Mouse (Mus musculus): ENCODE data around the gene Gm5751. TPM values are rescaled to one million over a fixed set of nuclear protein-coding genes. Genes with fewer than 3 reads are reported as not detected.

Gm5751 gene
- polyA plus RNA-seq, 1 experiment from 2014 or later: not detected

DNA sequence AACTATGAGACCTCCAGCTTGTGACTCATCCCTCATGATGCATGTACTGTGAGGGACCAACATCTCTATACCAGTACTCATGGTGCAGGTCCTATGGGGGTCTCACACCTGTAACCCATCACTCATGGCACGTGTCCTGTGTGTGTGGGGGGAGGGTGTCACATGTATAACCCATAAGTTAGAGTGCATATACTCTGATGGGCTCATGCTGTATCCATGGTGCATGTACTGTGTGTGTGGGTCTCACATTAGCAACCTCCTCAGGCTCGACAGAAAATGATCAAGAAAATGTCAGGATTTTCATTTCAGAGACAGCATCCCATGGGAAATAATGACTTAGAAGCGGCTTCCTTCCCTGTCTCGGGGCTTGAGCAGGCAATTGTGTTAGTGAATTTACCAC is 47.0 kb downstream of the Gm5751 start:
- Histone ChIP-seq H3K4me2 (no peak overlapping the region), H3K27me3 (no peaks in the 10 kb centered on the region), H3K4me1 (replicated peaks) (no peaks in the 10 kb centered on the region), H3K4me3 (replicated peaks) (no peak overlapping the region), H3K36me3 (no peaks in the 10 kb centered on the region), H3K9me3 (replicated peaks) (no peaks in the 10 kb centered on the region), H3K27ac (no peak overlapping the region), H3K9ac (no peak overlapping the region)
- WGBS (ENCODE audit: insufficient replicate concordance): 51% methylated on average over 4 of the region's 4 CpGs
- DNase-seq: no peak
- ATAC-seq (ENCODE audit: low read depth): no peak

GRCm38 (mm10) chrX:8921813-8922607 is 48.0 kb downstream of the Gm5751 start:
- Histone ChIP-seq H3K4me1 (replicated peaks) (no peaks in the 10 kb centered on the region), H3K4me3 (replicated peaks) (no peak overlapping the region), H3K36me3 (no peaks in the 10 kb centered on the region), H3K9ac (no peak overlapping the region), H3K4me2 (no peak overlapping the region), H3K27me3 (no peaks in the 10 kb centered on the region), H3K9me3 (replicated peaks) (no peaks in the 10 kb centered on the region), H3K27ac (no peak overlapping the region)
- no peak for ATAC-seq (ENCODE audit: low read depth)
- no peak for DNase-seq
- WGBS (ENCODE audit: insufficient replicate concordance): 39% methylated on average over 9 of the region's 9 CpGs

- Histone ChIP-seq H3K9me3 (replicated peaks) (no peaks in the 10 kb centered on the region), H3K4me2 (no peak overlapping the region), H3K27ac (no peak overlapping the region), H3K36me3 (no peaks in the 10 kb centered on the region), H3K4me3 (replicated peaks) (no peak overlapping the region), H3K9ac (no peak overlapping the region), H3K4me1 (replicated peaks) (no peaks in the 10 kb centered on the region), H3K27me3 (no peaks in the 10 kb centered on the region)
- DNase-seq: no peak
- ATAC-seq (ENCODE audit: low read depth): no peak
- WGBS (ENCODE audit: insufficient replicate concordance): 33% methylated on average over 4 of the region's 4 CpGs
These were observed 53.3 kb downstream of the Gm5751 start for GRCm38 (mm10) chrX:8927308-8927707.

Other genes with a start within 250 kb of the Gm5751 start
- not detected in 2 replicates for gene Ssxb8, start 183.4 kb upstream of the Gm5751 start, polyA plus RNA-seq (2015; fragmentation: Nextera tagmentation; extraction: Ambion mirVana)
- not detected in 2 replicates for gene Ssx9, start 125.8 kb upstream of the Gm5751 start, polyA plus RNA-seq (2015; fragmentation: Nextera tagmentation; extraction: Ambion mirVana)
- not detected in 2 replicates for gene Ssxb5, start 70.6 kb upstream of the Gm5751 start, polyA plus RNA-seq (2015; fragmentation: Nextera tagmentation; extraction: Ambion mirVana)
- not detected in 2 replicates for gene Gm6592, start 30.3 kb upstream of the Gm5751 start, polyA plus RNA-seq (2015; fragmentation: Nextera tagmentation; extraction: Ambion mirVana)
- 0.22 and 0.33 TPM in 2 replicates for gene B630019K06Rik, start 18.1 kb downstream of the Gm5751 start, polyA plus RNA-seq (2015; fragmentation: Nextera tagmentation; extraction: Ambion mirVana)
- not detected in 2 replicates for gene Fthl17b, start 88.7 kb downstream of the Gm5751 start, polyA plus RNA-seq (2015; fragmentation: Nextera tagmentation; extraction: Ambion mirVana)
- not detected in 2 replicates for gene Fthl17c, start 102.3 kb downstream of the Gm5751 start, polyA plus RNA-seq (2015; fragmentation: Nextera tagmentation; extraction: Ambion mirVana)
- not detected in 2 replicates for gene Fthl17d, start 112.5 kb downstream of the Gm5751 start, polyA plus RNA-seq (2015; fragmentation: Nextera tagmentation; extraction: Ambion mirVana)
- not detected in 2 replicates for gene Fthl17e, start 159.2 kb downstream of the Gm5751 start, polyA plus RNA-seq (2015; fragmentation: Nextera tagmentation; extraction: Ambion mirVana)
- gene Fthl17f, start 188.8 kb downstream of the Gm5751 start, polyA plus RNA-seq (2015; fragmentation: Nextera tagmentation; extraction: Ambion mirVana): not detected in 2 replicates
- gene 4930402K13Rik, start 230.3 kb downstream of the Gm5751 start, polyA plus RNA-seq (2015; fragmentation: Nextera tagmentation; extraction: Ambion mirVana): not detected in 2 replicates

All from liver, embryonic 13.5 days (tissue).